Comparison of ENCODE assay signal across 7 mouse cellular contexts in the genomic region with DNA sequence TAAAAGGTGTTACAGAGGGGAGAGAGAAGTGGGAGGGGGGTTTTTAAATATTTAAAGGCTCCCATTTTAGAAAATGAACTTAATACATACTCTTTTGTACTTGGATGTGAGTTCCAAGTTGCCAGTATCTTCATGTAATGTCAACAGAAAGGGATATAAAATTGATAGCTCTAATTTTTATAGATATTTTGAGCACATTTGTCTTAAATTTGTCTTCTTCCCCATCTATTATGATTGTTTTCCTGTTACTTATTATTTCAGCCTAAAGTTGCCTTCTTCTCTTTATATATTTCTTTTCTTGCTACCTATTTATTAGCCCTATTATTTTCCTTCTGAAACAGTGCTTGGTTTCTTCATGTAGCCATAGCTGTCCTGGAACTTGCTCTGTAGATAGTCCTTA. TPM values are rescaled to one million over a fixed set of nuclear protein-coding genes. Genes with fewer than 3 reads are reported as not detected.
DNase-seq lines count a peak whose midpoint lies in the region; ATAC-seq lines count a peak whose summit lies in the region.

A gene (plus strand): TSS at position 301 of the 400 bp plus-strand sequence.

- no peak for ATAC-seq in lung, embryonic 16.5 days (ENCODE audit: low read depth)
- ATAC-seq in forebrain, embryonic 13.5 days: no peak
- ATAC-seq in limb, embryonic 13.5 days (ENCODE audit: low FRiP score, low read depth): no peak
- ATAC-seq in stomach, embryonic 14.5 days (ENCODE audit: insufficient number of reproducible peaks, insufficient read depth, low FRiP score, low read depth): no peak
- ATAC-seq in cerebellum, adult (ENCODE audit: insufficient number of reproducible peaks, low FRiP score, low TSS enrichment): no peak

- H3K9me3 ChIP-seq in lung, embryonic 16.5 days (ENCODE audit: control insufficient read depth, low read length): no peaks in the 10 kb centered on the region
- no peaks in the 10 kb centered on the region for H3K9me3 ChIP-seq in forebrain, embryonic 13.5 days (replicated peaks)
- H3K9me3 ChIP-seq in limb, embryonic 13.5 days: no peaks in the 10 kb centered on the region
- H3K9me3 ChIP-seq in stomach, embryonic 14.5 days (ENCODE audit: control insufficient read depth, low read depth, low read length): no peaks in the 10 kb centered on the region

- peak within 1 kb of the TSS; percentile 98 for H3K27ac ChIP-seq in lung, embryonic 16.5 days (ENCODE audit: low read length)
- H3K27ac ChIP-seq in forebrain, embryonic 13.5 days: peak within 1 kb of the TSS; percentile 99
- peak within 1 kb of the TSS; percentile 99 for H3K27ac ChIP-seq in limb, embryonic 13.5 days
- peak within 1 kb of the TSS; percentile 99 for H3K27ac ChIP-seq in stomach, embryonic 14.5 days (ENCODE audit: low read length)

- no peaks in the 10 kb centered on the region for H3K36me3 ChIP-seq in lung, embryonic 16.5 days (ENCODE audit: control insufficient read depth, insufficient read depth, low read length)
- no peaks in the 10 kb centered on the region for H3K36me3 ChIP-seq in forebrain, embryonic 13.5 days (ENCODE audit: poor library complexity, severe bottlenecking)
- H3K36me3 ChIP-seq in limb, embryonic 13.5 days: no peaks in the 10 kb centered on the region
- H3K36me3 ChIP-seq in stomach, embryonic 14.5 days (ENCODE audit: control insufficient read depth, insufficient read depth, low read length): no peaks in the 10 kb centered on the region

- H3K4me2 ChIP-seq in lung, embryonic 16.5 days (ENCODE audit: low read depth, low read length): peak within 1 kb of the TSS; percentile 64
- peak within 1 kb of the TSS; percentile 93 for H3K4me2 ChIP-seq in forebrain, embryonic 13.5 days
- H3K4me2 ChIP-seq in limb, embryonic 13.5 days (replicated peaks): peak within 1 kb of the TSS; percentile 89
- peak within 1 kb of the TSS; percentile 56 for H3K4me2 ChIP-seq in stomach, embryonic 14.5 days (replicated peaks; ENCODE audit: low read depth, low read length)

- H3K4me1 ChIP-seq in lung, embryonic 16.5 days (replicated peaks; ENCODE audit: control insufficient read depth, insufficient read depth, low read length): peaks cover 15% of the 10 kb centered on the region
- H3K4me1 ChIP-seq in forebrain, embryonic 13.5 days: peaks cover 27% of the 10 kb centered on the region
- H3K4me1 ChIP-seq in limb, embryonic 13.5 days: peaks cover 19% of the 10 kb centered on the region
- peaks cover 11% of the 10 kb centered on the region; the same call in 1 of the 2 replicates for H3K4me1 ChIP-seq in stomach, embryonic 14.5 days (ENCODE audit: control insufficient read depth, insufficient read depth, low read length)

- peak within 1 kb of the TSS; percentile 43 for H3K9ac ChIP-seq in lung, embryonic 16.5 days (ENCODE audit: low read length)
- H3K9ac ChIP-seq in forebrain, embryonic 13.5 days: peak within 1 kb of the TSS; percentile 87
- 0 out of 2 replicates have a peak within 1 kb of the TSS, but pooled peaks have one; percentile 31 for H3K9ac ChIP-seq in limb, embryonic 13.5 days
- H3K9ac ChIP-seq in stomach, embryonic 14.5 days (replicated peaks; ENCODE audit: low read depth, low read length): no peak within 1 kb of the TSS

- H3K27me3 ChIP-seq in lung, embryonic 16.5 days (ENCODE audit: control insufficient read depth, insufficient read depth, low read depth, low read length): no peaks in the 10 kb centered on the region
- no peaks in the 10 kb centered on the region for H3K27me3 ChIP-seq in forebrain, embryonic 13.5 days
- no peaks in the 10 kb centered on the region for H3K27me3 ChIP-seq in limb, embryonic 13.5 days
- no peaks in the 10 kb centered on the region for H3K27me3 ChIP-seq in stomach, embryonic 14.5 days (ENCODE audit: control insufficient read depth, insufficient read depth, low read length)

- DNase-seq in lung, postnatal 10 days: no peak
- no peak for DNase-seq in T-cell, adult 2 months (ENCODE audit: low spot score)

- no peak within 1 kb of the TSS; the same call in 1 of the 2 replicates for H3K4me3 ChIP-seq in lung, embryonic 16.5 days (ENCODE audit: low read length)
- H3K4me3 ChIP-seq in forebrain, embryonic 13.5 days: 0 out of 2 replicates have a peak within 1 kb of the TSS, but pooled peaks have one; percentile 3
- 0 out of 2 replicates have a peak within 1 kb of the TSS, but pooled peaks have one; percentile 49 for H3K4me3 ChIP-seq in limb, embryonic 13.5 days
- H3K4me3 ChIP-seq in stomach, embryonic 14.5 days (ENCODE audit: low read depth, low read length): 0 out of 2 replicates have a peak within 1 kb of the TSS, but pooled peaks have one; percentile 39

RNA-seq across cellular contexts. Expression of the gene that starts here (rescaled TPM):
- polyA plus RNA-seq in lung, embryonic 16.5 days (2015; fragmentation: Nextera tagmentation; extraction: Ambion mirVana): 0.58 and 0.79 TPM in 2 replicates
- 0.54 and 0.68 TPM in 2 replicates for polyA plus RNA-seq in forebrain, embryonic 13.5 days (2015; fragmentation: Nextera tagmentation; extraction: Ambion mirVana)
- polyA plus RNA-seq in limb, embryonic 13.5 days (2015; fragmentation: Nextera tagmentation; extraction: Ambion mirVana): 0.46 and 0.51 TPM in 2 replicates
- 1.0 and 1.1 TPM in 2 replicates for polyA plus RNA-seq in stomach, embryonic 14.5 days (2014; fragmentation: Nextera tagmentation; extraction: Ambion mirVana)
